Mouse (Mus musculus) ES-Bruce4 (cell line): Measurements from ENCODE around the gene Slc39a11. TPM values are rescaled to one million over a fixed set of nuclear protein-coding genes. Genes with fewer than 3 reads are reported as not detected.

Experiments
- H3K27ac ChIP-seq: 2 replicates; pipeline ENCODE4 v1.5.1; 2012; ENCODE audit warnings: low read length, inconsistent platforms; ENCODE audit not compliant: insufficient read depth
- H3K27me3 ChIP-seq: 2 replicates; pipeline ENCODE4 v1.6.1; 2012; ENCODE audit warnings: mild to moderate bottlenecking, low read length, inconsistent platforms; ENCODE audit not compliant: control insufficient read depth, poor library complexity, insufficient read depth, severe bottlenecking
- H3K36me3 ChIP-seq: 2 replicates; pipeline ENCODE4 v1.6.1; 2012; ENCODE audit warnings: inconsistent platforms, mild to moderate bottlenecking, low read length, moderate library complexity; ENCODE audit not compliant: control insufficient read depth, poor library complexity, insufficient read depth, severe bottlenecking
- H3K4me1 ChIP-seq: one replicate; pipeline ENCODE4 v1.8.1; 2011; ENCODE audit warnings: low read length; ENCODE audit not compliant: control insufficient read depth, insufficient read depth
- H3K4me3 ChIP-seq: 2 replicates; pipeline ENCODE4 v1.5.1; 2011; ENCODE audit warnings: low read depth, mild to moderate bottlenecking, low read length
- H3K9ac ChIP-seq: 2 replicates; pipeline ENCODE4 v1.6.1; 2012; ENCODE audit warnings: low read depth, mild to moderate bottlenecking, inconsistent platforms; ENCODE audit not compliant: poor library complexity, severe bottlenecking
- H3K9me3 ChIP-seq: replicated peaks from 2 replicates; pipeline ENCODE4 v1.6.1; 2012; ENCODE audit warnings: mild to moderate bottlenecking, low read length, inconsistent platforms; ENCODE audit not compliant: control insufficient read depth, poor library complexity, insufficient read depth, severe bottlenecking
- CTCF ChIP-seq: IDR thresholded peaks from one replicate; pipeline ENCODE4 v1.8.1; 2011; ENCODE audit warnings: low read depth, low read length
- EP300 ChIP-seq: IDR thresholded peaks from 2 replicates; pipeline ENCODE4 v1.6.1; 2011; ENCODE audit warnings: low read depth, low read length; ENCODE audit not compliant: insufficient read depth
- POLR2A ChIP-seq: IDR thresholded peaks from one replicate; pipeline ENCODE4 v1.8.1; 2011; ENCODE audit warnings: low read length; ENCODE audit not compliant: insufficient read depth
- polyA plus RNA-seq: library from polyadenylated mRNA; stranded (reverse); fragments of >200 nt; gene quantifications from 2 replicates; pipeline ENCODE4 v1.2.4, GENCODE M21; 2011; ENCODE audit warnings: low read depth; ENCODE audit not compliant: missing spikeins, insufficient read depth, insufficient read length

The Slc39a11 gene
- polyA plus RNA-seq, 1 experiment = 7.4 TPM

DNA sequence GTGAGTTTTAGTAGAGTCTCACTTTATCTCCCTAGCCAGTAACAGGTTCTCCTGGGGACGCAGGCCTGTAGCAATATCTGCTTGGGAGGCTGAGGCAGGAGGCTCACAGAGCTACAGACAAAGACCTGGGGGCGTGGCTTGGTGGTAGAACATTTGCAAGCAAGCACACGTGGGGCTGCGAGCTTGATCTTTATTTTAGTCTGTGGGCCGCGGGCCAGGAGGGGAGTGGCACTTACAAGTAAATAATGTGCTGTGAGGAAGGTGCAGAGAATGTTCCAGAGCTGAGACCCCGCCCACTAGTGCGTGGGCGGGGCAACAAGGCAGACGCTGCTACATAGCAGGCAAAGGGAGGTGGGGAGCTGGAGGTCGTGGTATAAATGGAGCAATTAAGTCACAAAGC, 250.3 kb downstream of the Slc39a11 start:
- Histone ChIP-seq H3K36me3 (no peaks in the 10 kb centered on the region), H3K4me1 (no peaks in the 10 kb centered on the region), H3K9me3 (peaks cover 8% of the 10 kb centered on the region; the same call in 1 of the 2 replicates), H3K27me3 (no peaks in the 10 kb centered on the region), H3K27ac (no peak overlapping the region), H3K9ac (no peak overlapping the region), H3K4me3 (no peak overlapping the region)
- no peak for TF ChIP-seq POLR2A
- no peak for TF ChIP-seq CTCF
- no peak for TF ChIP-seq EP300

- peaks cover 8% of the 10 kb centered on the region; the same call in 1 of the 2 replicates for H3K9me3 ChIP-seq
- H3K27me3 ChIP-seq = no peaks in the 10 kb centered on the region
- no peak overlapping the region for H3K9ac ChIP-seq
- no peak overlapping the region for H3K4me3 ChIP-seq
- no peak for TF ChIP-seq POLR2A
- peak; percentile 22 for TF ChIP-seq CTCF
- no peak for TF ChIP-seq EP300
- no peaks in the 10 kb centered on the region for H3K36me3 ChIP-seq
- no peaks in the 10 kb centered on the region for H3K4me1 ChIP-seq
- H3K27ac ChIP-seq = no peak overlapping the region
Measured at GRCm38 (mm10) chr11:113397394-113397793, 252.5 kb downstream of the Slc39a11 start.

DNA sequence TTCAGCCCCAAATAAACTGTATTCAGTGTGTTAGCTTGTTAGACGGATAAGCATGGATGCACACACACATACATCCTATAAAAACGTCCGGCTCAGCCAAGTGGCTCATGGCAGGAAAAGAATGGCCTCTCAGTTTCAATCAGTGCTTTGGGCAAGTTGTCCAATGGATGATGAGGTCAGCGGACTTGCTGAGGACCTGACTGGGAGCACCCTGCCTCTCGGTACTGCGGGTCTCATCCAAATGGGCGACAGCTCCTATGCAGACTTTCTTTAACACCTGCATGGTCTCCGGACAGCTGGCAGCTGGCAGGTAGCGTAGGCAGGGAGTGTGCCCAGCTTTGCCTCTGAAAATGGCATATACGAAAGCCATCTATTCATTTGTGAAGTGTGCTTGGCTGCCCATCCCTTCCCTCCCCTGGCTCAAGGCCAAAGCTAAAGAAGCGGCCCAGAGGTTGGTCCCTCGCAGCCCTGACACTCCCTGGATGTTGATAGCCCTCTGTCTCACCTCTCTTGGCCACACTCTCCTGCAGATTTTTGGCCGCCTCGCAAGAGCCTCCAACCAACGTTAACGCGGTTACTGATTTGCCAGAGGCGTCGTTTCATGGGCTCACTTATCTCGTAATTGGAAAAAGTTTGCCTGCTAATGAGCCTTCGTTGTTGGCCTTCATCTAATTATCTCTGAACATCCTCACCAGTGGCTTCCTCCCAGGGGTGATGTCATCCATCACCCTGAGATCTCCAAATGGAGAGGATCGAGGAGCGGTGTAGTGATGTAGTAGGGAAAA, 256.3 kb downstream of the Slc39a11 start:
- Histone ChIP-seq H3K9me3 (peaks cover 8% of the 10 kb centered on the region; the same call in 1 of the 2 replicates), H3K27me3 (no peaks in the 10 kb centered on the region), H3K9ac (no peak overlapping the region), H3K36me3 (no peaks in the 10 kb centered on the region), H3K4me1 (peaks cover 2% of the 10 kb centered on the region), H3K4me3 (no peak overlapping the region), H3K27ac (no peak overlapping the region)
- TF ChIP-seq POLR2A = no peak

GRCm38 (mm10) chr11:113391664-113392063, 258.2 kb downstream of the Slc39a11 start:
- H3K4me3 ChIP-seq = no peak overlapping the region
- peaks cover 2% of the 10 kb centered on the region for H3K4me1 ChIP-seq
- H3K9me3 ChIP-seq = no peaks in the 10 kb centered on the region
- no peak overlapping the region for H3K9ac ChIP-seq
- H3K27ac ChIP-seq = no peak overlapping the region
- no peaks in the 10 kb centered on the region for H3K27me3 ChIP-seq
- H3K36me3 ChIP-seq = no peaks in the 10 kb centered on the region
- TF ChIP-seq POLR2A (no peak), EP300 (no peak), CTCF (no peak)

DNA sequence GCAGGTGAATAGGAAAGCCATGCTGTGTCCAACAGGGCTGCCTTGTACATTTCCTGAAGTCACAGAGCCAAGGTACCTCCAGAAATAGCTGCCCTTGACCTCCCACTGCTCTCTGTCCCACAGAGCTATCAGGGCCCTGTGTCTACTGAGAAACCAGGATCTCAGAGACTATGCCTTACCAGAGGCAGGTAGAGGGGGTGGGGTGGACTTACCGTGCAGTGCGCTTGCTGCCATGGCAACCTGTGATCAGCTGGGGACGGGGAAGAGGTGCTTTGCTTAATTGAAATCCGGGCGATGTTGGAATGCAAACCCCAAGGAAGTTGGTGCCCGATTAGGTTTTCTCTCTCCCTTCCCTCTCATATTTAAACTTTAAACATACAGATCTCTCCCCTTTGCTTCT, 260.2 kb downstream of the Slc39a11 start:
- Histone ChIP-seq H3K36me3 (no peaks in the 10 kb centered on the region), H3K4me1 (peaks cover 2% of the 10 kb centered on the region)
- no peak for TF ChIP-seq EP300
- TF ChIP-seq POLR2A = no peak
- TF ChIP-seq CTCF = no peak

More for the DNA sequence above, 260.2 kb downstream of the Slc39a11 start:
- H3K27ac ChIP-seq = no peak overlapping the region
- no peak overlapping the region for H3K4me3 ChIP-seq
- no peaks in the 10 kb centered on the region for H3K9me3 ChIP-seq
- H3K9ac ChIP-seq = no peak overlapping the region
- H3K27me3 ChIP-seq = no peaks in the 10 kb centered on the region
